Mouse (Mus musculus) spleen, postnatal 14 days (tissue): ENCODE results near the gene Atrnl1.

Experiments
- DNase-seq, 2 experiments: peaks; one replicate each; pipeline ENCODE4 v3.0.0; 2021 to 2022; ENCODE audit warnings: low spot score in 2 of 2

The Atrnl1 gene

GRCm38 (mm10) chr19:57610476-57611261, at the start of gene Atrnl1:
TSS of gene Atrnl1 (plus strand) at chr19:57611034.
- DNase-seq = peak; percentile 64 to 72

GRCm38 (mm10) chr19:57561486-57561885, 49.3 kb upstream of the Atrnl1 start:
- no peak for DNase-seq

GRCm38 (mm10) chr19:57569040-57569439, 41.8 kb upstream of the Atrnl1 start:
- DNase-seq = no peak

DNA sequence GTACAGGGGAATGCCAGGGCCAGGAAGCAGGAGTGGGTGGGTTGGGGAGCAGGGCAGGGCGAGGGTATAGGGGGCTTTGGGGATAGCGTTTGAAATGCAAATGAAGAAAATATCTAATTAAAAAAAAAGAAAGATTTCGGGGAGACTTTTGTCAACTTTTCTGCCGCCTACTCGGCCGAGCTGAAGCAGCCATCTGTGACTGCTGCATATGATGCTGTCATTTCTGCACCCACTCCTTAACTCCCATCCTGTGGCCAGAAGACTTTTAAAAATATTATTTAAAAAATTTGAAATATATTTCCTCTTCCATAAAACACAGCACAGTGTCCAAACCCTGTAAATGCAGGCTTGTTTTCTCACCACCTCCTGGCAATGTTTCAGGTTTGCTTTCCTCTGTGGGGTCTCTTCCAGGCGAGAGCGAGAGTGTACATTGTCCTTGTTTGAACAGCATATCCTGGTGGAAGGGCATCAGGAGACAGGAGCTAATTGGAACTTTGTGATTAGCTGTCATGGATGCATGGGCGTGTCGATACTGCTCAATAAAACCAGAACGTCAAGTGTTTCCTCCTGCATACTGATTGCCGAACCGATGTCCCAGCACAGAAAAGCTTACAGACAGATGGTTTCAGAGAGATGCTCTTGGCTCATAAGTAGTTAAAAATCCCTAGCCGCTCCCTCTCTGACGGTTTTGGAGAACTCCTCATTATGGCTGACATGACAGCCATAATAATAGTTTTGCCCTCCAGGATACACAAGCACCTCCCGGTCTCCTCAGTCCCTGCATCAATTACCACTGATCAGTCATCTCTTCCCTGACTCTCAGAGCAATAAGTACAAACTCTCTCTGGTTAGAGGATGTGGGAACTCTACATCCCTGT, 38.2 kb upstream of the Atrnl1 start:
- DNase-seq = no peak

GRCm38 (mm10) chr19:57573470-57573869, 37.4 kb upstream of the Atrnl1 start:
- no peak for DNase-seq

- no peak for DNase-seq
Measured at GRCm38 (mm10) chr19:57575027-57575426, 35.8 kb upstream of the Atrnl1 start.

DNA sequence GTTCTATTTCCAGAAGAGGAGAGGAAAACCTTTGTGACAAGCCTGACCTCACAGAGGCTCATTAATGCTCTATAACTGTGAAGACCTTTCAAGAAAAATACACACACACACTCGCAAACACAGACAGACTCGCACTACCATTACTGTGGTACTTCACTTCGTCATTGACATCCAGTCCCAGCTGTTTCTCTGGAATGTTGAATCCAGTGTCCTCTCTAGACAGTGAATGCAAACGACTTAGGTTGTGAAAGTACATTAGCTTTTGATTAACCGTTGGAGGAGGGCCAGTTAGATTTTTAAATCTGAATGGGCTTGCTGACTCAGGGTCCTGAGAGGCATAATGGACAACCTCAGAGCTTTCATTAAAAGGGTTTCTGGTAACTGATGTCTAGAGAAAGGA, 34.0 kb upstream of the Atrnl1 start:
- no peak for DNase-seq

DNA sequence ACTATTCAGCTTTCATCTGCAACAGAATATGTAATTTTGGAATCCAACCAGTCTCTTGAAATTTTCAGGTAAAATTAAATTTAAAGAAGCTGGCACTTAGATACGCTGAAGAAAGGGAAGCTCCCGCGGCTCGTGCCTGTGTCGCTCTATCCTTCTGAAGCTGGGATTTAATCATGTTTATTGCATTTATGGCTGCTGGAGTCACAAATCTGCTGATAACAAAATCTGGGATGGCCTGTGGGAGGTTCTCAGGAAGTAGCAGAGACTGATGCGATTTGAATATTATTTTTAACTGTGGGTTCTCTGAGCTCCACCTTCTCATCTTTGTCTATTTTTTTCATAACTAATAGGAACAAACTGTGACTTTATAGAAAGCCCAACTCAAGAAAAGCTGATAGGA, 33.6 kb upstream of the Atrnl1 start:
- DNase-seq = no peak

DNA sequence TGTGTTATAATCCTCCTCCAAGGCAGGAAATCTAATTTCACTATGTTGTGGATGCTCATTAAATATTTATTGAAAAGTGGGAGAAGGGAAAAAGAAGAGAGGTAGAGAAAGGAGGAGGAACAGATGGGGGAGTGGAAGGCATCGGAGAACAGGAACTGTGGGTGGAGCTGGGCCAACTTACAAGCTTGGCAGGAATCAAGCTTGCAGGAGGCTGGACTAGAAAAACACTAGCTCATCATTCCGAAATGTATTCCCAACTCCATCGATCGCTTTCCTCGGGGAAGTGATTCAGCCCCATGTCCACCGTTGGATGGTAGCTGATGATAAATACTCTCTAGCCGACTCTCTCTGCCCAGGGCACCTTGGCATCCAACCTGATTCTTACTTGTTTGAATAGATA, 29.9 kb upstream of the Atrnl1 start:
- no peak for DNase-seq

DNA sequence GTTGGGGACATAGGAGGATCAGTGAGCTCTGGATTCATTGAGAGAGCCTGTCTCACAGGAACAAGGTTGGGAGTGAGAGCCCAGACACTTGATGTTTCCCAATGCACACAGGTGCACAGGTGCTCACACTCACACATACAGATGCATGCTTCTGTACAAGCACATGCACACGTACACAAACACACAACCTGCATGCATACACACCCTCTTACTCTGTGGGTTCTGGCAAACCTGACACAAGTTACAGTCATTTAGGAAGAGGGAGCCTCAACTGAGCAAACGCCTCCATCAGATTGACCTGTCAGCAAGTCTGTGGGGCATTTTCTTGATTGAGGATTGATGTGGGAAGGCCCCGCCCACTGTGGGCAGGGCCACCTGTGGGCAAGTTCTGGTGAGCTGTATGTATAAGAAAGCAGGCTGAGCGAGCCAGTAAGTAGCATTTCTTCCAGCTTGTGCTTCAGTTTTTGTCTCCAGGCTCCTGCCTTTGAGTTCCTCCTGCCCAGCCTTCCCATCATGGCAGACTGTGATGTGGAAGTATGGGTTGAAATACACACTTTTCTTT, 25.5 kb upstream of the Atrnl1 start:
- DNase-seq = no peak

DNA sequence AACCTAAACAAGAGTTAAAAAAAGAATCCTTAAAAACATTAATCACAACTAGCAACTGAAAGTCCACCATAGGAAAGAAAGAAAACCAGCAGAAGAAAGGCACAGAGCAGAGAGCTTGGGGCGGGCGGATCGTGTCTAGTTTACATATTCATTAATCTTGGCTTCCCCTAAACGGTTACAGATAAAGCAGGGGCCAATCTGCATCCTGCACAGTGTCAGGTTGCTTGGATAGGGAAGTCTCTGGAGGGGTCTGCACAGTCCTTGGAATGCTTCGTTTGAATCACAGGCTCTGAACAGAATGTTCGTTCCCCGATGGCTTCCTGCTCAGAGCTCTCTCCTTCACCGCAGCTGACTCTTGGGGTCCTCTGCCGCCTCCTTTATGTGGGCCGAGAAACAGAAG, 24.7 kb upstream of the Atrnl1 start:
- DNase-seq = no peak

DNA sequence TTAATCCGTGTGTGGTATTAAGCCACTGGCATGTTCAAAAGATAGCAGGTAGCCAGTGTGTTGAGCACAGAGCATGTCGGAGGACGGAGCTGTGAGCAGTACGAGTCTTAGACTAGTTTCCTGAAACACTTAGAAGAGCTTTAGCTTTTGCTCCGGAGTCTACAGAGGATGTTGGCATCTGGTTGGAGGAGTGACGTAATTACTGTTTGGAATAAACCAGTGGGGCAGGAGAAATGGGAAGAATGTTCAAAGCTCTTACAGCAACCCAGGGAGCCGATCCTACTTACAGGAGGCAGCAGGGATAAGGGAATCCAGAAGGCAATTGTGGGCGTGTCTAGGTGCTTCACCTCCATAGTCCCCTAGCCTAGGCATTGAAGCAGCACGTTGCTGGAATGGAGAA, 21.3 kb upstream of the Atrnl1 start:
- no peak for DNase-seq

DNA sequence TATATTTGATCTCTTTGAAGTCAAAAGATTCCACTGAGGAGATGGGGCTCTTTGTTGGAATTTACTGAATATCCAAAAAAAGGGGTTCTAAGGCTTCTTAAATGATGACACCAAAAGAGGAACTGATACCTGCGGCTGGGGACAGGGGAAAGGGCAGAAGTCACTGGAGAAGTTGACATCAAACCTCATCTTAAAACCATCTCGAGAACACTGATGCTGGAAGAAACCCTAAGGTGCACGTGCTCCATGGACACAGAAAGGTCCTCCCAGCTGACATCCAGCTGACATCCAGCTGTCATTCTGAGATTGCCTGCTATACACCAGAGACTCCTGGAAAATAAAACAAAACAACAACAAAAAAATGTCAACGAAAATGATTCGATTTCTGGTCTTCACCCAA, 19.9 kb upstream of the Atrnl1 start:
- DNase-seq = no peak

- DNase-seq = no peak
Measured at GRCm38 (mm10) chr19:57591631-57592030, 19.2 kb upstream of the Atrnl1 start.

DNA sequence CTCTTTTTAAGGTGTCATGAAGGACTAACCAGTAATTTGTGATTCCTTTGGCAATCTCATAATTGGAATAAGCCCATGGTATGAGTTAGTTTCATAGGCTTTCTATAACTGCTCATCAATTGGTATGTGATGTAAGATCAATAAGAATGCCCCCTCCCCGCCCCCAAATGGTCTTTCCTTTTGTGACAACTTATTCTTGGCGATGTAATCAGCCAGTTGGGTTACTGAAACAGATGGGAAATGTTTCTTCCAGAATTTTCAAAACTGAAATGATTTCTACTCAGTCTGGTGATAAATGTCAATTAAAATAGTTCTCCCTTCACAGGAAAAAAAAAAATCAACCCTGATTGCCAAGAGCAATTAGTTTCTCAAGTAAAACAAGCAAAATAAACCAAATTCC, 18.5 kb upstream of the Atrnl1 start:
- DNase-seq = no peak

DNA sequence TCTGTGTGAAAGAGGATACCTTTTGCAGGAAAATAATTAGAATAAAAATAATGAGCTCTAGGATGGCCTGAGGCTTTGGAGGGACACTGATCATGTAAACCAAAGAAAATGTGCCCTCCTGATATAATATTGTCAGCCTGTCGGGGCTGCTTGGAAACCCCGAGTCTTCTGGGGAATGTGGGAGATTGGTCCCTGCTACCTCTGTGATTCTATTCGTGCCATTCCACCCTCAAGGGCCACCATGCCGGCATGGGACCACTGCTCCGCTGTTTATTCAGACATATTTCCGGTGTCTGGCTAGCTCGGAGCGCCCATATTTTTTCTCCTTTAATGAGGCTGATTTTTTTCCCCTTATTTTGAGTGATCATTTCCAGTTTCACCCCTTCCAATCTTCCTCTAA, 11.7 kb upstream of the Atrnl1 start:
- DNase-seq = no peak

DNA sequence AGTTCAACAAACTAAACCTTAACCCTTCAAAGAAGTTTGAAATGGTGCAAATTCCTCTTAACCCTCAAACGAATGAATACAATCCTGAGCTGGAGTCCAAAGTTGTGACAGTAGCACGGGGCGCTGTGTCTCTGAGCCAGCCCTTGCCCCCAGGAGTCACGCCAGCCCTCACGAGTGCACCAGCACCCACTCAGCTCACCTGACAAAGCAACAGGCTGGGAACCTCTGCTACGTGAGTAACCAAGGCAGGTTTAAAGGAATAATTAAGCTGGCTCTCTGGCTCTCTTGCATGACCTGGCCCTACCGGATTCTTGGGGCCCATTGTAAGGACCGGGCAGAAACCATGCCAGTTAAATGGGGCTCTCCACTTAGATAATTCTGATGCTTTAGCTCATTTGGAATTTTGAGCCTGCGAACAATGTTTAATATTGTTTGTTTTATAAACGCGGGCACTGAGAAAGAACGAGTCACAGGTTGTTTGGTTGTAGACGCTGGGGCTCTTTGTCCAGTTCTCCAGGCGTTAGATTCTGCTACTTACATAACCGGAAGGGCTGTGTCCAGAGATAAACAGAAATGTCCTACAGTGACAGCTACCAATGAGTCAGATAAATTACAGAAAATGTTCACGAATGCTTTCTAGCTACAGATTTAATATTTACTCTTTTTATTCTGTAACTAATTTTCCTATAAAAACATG, 10.5 kb upstream of the Atrnl1 start:
- no peak for DNase-seq

- DNase-seq = no peak
Measured at GRCm38 (mm10) chr19:57600930-57601328, 9.9 kb upstream of the Atrnl1 start.

DNA sequence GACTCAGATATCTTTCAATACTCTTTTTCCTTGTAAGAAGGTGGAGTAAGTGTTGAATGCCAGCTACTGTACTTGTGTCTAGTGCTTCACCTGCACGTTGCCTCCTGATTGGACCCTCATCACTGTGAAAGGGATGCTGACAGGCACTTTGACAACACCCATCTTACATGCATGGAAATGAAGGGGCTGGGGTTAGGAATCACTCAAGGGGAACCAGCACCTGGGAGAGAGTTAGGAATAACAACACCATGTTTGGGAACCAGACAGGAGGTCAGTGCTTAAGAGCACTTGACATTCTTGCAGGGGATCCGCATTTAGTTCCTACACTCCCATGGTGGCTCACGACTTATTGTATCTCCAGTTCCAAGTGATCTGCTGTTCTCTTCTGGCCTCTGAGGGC, 7.2 kb upstream of the Atrnl1 start:
- DNase-seq = no peak

DNA sequence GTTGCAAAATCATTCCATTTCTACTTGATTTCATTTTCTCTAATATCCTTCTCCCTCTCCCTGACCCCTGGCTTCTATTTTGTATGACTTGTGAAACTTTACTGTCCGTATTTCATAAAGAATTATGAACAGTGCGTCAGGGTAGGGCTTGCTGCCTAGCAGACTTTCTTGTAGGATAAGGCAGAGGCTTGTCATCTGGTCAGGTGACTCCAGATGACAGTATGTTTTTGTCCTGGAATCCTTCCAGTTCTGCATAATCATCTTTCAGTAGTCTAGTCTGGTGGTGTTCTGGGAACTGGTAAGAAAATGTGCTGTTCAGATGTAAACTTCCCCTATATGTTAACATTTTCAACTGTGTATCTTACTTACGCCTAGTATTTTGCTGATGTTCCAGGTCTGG, 4.9 kb upstream of the Atrnl1 start:
- DNase-seq = no peak

DNA sequence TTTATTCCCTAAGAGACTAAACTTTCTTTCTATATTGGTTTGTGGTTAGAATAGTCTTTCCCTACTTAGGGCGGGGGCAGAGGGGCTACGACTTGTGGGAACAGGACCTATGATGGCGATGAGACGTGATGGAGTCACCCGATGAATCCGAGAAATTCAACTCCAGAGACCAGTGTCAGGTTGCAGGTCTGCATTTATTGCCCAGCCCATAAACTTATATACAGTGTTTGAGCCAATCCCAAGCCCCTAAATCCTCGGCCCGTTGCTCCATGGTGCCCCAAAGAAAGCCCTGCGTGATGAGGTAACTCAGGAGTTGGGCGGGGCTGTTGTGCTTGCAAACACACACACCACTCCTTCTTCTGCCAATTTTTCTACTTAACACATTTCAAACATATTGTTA, 4.5 kb upstream of the Atrnl1 start:
- DNase-seq = no peak

- no peak for DNase-seq
Measured at GRCm38 (mm10) chr19:57609361-57610057, 1.3 kb upstream of the Atrnl1 start.
